Mouse (Mus musculus): ENCODE measurements around the gene Sag.

Sag gene

DNA sequence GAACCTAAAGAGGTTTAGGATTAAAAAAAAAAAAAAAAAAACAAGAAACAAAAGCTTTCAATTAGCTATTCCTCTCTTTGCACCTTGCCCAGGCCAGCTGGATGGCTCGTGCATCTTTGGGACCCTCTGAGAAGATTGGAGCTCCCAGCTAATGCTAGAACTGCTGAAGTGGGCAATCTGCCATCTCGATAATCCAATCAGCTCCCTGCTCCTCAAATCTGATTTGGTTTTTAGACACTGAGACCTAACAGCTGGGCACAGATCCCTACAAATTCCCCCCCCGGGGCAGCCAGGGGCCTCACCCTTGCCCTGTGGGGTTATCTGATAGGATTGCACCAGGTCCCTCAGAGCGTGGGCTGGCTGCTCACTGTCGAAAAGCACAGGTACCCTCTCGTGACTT is at the start of gene Sag:
Gene Sag, plus strand, starts transcription at position 105 of the 400 bp plus-strand sequence.
- no peak for DNase-seq

- DNase-seq: peak; percentile 96
Measured at GRCm38 (mm10) chr1:87755641-87756470, 47.6 kb upstream of the Sag start, which contains the start of gene Atg16l1. Gene Atg16l1, plus strand, starts transcription at chr1:87755870.

DNA sequence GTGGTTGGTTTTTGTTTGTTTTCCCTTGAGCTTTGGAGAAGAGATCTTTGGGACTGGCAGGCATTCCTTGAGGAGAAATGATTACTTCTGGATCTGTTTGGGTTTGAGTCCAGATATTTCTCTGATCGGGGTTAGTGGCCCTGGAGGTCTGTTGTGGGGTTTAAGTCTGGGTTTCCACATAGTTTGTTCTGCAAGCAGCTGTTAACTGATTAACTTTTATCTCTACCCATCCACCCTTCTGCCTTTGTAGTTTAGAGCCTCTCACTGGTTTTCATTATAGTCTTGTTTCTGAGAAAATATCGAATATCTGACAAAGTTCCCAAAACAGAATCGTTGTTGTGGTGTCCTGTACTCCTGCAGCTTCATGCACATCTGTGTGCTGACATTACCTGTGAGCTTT is 39.7 kb upstream of the Sag start:
- no peak for DNase-seq

GRCm38 (mm10) chr1:87765741-87766140 is 37.7 kb upstream of the Sag start:
- DNase-seq: no peak

GRCm38 (mm10) chr1:87766233-87766632 is 37.2 kb upstream of the Sag start:
- no peak for DNase-seq

DNA sequence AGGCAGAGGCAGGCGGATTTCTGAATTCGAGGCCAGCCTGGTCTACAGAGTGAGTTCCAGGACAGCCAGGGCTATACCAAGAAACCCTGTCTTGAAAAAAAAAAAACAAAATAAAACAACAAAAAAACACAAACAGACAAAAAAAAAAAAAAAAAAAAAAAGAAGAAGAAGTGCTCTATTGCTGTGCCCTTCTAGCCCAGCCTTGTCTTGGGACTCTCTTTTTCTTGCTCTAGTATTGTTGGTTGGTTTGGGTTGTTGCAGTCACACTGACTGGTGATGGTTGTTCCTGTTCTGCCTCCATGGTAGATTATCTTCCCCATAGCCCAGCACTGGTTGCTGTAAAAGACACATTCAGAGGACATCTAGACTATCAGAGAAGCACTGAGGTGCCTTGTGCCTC is 34.2 kb upstream of the Sag start:
- no peak for DNase-seq

- DNase-seq: no peak
Measured at GRCm38 (mm10) chr1:87770486-87770885, 33.0 kb upstream of the Sag start.

DNA sequence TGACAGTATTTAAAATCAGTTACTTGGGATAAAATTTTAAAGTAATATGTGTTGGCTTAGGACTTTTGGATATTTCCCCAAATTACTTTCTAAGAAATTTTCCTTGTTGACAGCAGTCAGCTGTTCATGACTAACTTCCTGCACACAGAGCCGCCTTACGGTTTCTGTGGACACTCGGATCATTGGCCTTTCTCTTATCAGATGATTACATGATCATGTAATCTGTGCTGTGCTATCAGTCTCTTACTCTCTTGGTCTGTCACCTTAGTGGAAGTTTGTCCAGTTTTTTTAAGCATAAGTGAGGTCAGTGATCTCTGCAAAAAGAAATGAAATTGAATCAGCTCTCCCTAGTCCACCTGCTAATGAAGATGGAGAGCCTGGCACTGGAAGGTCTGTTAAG is 31.8 kb upstream of the Sag start:
- no peak for DNase-seq

- DNase-seq: no peak
Measured at GRCm38 (mm10) chr1:87773336-87773735, 30.1 kb upstream of the Sag start.

GRCm38 (mm10) chr1:87774845-87775244 is 28.6 kb upstream of the Sag start:
- no peak for DNase-seq

GRCm38 (mm10) chr1:87779204-87779785 is 24.2 kb upstream of the Sag start:
- no peak for DNase-seq

GRCm38 (mm10) chr1:87785703-87786102 is 17.8 kb upstream of the Sag start:
- DNase-seq: no peak

GRCm38 (mm10) chr1:87786251-87786650 is 17.2 kb upstream of the Sag start:
- DNase-seq: peak; percentile 85

- no peak for DNase-seq
Measured at GRCm38 (mm10) chr1:87789665-87790064, 13.8 kb upstream of the Sag start.

DNA sequence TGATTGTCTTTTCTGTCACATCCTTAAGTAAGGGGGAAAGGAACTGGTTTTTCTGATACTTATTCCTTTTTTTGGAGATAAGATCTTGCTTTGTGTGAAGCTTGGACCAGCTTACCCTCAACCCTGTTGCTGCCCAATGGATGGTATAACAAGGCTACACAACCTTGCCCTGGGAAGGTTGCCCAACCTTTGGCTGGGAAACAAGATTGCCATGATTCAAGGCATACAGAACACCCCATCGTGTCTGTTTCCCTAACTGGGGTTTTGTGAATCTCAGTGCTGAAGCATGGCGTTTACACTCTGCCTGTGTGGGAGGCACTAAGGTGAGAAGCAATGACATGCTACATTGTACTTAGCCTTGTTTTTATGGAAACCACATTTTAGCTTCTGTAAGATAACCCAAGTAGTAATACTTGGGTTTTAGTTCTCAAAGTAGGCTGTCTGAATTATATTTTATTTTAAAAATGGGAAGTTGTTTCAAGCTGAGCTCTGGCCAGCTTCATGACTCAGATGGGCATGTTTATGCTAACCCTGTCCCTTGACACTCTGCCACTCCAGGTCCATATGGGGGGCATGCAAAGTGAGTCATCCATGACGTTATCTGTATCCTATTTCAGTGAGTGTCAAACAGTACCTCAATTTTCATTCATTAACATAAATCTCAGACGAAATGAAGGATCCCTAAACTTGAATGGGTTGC is 10.9 kb upstream of the Sag start:
- DNase-seq: no peak

GRCm38 (mm10) chr1:87793138-87793449 is 10.4 kb upstream of the Sag start:
- no peak for DNase-seq

DNA sequence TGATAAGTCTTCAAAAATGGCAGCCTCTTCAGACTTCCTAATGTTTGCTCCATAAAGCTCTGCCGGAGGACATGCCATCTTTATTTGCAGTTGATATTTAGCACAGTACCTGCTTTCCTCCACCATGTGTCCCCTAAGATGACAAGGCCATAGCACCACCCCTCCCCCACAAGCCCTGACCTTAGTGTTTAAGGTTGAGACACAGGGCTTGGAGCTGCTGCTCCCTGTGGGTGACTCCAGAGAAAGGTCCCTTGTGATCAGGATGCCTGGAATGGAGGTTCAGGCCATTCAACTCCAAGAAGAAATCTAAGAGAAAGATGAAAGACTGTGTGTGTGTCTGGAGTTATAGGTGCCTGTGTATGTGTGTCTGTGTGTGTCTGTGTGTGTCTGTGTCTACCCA is 5.8 kb upstream of the Sag start:
- DNase-seq: no peak

- peak; percentile 74 for DNase-seq
Measured at GRCm38 (mm10) chr1:87798306-87798705, 5.2 kb upstream of the Sag start.

DNA sequence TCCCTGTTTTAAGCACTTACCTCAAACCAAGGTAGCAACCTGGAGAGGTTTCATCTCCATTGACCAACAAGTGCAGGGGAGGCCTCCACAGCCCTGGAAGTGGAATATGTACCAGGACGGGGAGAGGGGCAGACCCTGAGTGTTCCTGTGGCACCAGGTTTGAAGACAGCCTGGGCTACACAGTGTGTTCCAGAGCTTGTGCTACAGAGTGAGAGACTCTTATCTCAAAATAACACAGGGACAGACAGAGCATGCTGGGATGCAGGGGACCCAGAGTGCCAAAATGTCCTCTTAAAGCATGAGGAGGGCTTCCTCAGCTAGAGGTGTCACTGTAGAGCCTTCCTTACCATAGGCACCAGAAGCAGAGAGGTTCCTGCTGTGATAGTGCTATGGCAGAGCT is 4.3 kb downstream of the Sag start:
- DNase-seq: no peak

DNA sequence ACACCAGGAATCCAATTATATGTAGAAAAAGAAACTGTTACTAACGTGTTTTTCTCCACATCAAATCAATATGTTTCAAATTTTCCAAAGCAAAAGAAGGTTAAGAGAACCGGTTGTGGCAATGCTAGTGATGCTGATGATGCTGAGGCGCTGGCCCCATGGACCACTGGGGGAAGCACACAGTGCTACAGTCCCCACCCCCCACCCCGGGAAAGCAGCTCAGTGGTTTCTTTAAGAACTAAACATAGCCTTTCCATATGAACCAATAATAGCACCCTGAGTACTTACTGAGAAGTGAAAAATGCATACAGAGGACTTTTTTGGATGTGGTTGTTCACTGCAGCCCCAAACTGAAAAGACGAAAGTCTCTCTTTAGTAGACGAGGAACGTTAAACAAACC is 7.9 kb downstream of the Sag start:
- no peak for DNase-seq

GRCm38 (mm10) chr1:87812061-87812460 is 8.6 kb downstream of the Sag start:
- no peak for DNase-seq

GRCm38 (mm10) chr1:87813155-87813554 is 9.7 kb downstream of the Sag start:
- peak; percentile 84 for DNase-seq

DNA sequence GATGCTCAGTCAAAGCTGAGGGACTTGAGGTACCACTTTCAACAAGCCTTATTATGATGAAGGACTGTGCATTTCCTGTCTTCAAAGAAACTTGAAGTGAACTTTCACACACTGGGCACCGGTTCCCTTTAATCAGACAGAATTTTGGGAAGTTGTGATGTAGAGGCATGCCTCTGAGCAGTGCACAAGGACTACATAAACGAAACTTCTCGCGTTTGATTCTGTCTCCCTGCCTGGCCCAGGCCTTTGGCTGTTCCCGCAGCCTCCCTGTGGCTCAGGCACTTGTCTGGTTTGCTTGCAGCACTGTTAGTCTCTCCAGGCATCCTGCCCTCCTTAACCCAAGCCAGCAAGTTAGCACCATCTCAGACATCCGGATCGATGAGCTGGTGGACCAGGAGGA is 10.2 kb downstream of the Sag start:
- peak; percentile 35 for DNase-seq

DNA sequence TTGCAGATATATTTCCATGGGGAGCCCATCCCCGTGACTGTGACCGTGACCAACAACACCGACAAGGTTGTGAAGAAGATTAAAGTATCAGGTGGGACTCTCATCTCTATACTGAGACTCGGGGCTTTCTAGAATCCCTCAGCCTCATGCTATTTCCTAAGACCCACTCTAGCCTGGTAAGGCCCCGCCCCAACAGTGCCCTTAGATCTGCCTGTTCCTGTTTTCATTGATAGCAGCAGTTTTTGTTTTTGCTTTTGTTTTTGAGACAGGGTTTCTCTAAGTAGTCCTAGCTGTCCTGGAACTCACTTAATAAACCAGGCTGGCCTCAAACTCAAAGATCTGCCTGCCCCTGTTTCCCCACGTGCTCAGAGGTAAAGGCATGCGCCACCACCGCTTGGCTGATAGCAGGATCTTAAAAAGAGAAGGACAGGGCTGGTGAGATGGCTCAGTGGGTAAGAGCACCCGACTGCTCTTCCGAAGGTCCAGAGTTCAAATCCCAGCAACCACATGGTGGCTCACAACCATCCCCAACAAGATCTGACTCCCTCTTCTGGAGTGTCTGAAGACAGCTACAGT is 21.0 kb downstream of the Sag start:
- no peak for DNase-seq
